Mouse (Mus musculus) bone marrow, adult 2 months (tissue): ENCODE data around the gene Ets2.

ENCODE experiments used
- CTCF ChIP-seq: fragments of 200-500 bp; IDR thresholded peaks from 2 replicates; pipeline ENCODE4 v1.5.1; 2011; ENCODE audit warnings: low read length, control low read depth; ENCODE audit not compliant: control insufficient read depth, insufficient read depth
- POLR2A ChIP-seq: fragments of 200-500 bp; IDR thresholded peaks from 2 replicates; pipeline ENCODE4 v1.6.1; 2011; ENCODE audit warnings: low read depth, mild to moderate bottlenecking, control low read depth, low read length, borderline replicate concordance; ENCODE audit not compliant: control insufficient read depth

DNA sequence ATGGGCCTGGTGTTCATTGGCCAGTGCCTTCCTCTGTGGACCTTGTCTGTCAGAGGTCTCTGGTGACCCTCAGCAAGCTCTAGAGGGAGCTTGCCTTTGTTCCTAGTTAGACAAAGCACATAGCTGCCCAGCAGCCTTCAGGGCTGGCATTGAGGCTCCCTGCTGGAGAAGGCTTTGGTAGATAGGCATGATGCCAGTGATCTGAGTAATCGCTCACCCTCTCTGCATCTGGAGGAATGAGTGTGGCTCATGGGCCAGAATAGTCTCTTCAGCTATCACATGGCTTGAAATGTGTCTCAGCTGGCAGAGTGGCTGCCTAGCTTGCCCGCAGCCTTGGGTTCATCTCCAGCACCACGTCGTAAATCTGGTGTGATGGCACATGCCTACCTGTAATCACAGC lies 16.2 kb downstream of the Ets2 start:
- TF ChIP-seq POLR2A, result no peak
- TF ChIP-seq CTCF, result no peak
